Mouse (Mus musculus): ENCODE data around the gene Rpl12. TPM values are rescaled to one million over a fixed set of nuclear protein-coding genes. Genes with fewer than 3 reads are reported as not detected.

Gene Rpl12
- total RNA-seq (2023), result 1,346 TPM

GRCm38 (mm10) chr2:32961192-32961995 is at the start of gene Rpl12, which contains the start of gene Lrsam1:
Rpl12 (plus strand) TSS chr2:32961559.
Lrsam1 (minus strand) TSS chr2:32961614.

GRCm38 (mm10) chr2:32981725-32982271 is 20.4 kb downstream of the Rpl12 start, which contains the start of gene Slc2a8:
Slc2a8 (minus strand) TSS chr2:32982083.

Other genes starting within 250 kb of the Rpl12 start
- 109 TPM for gene Cdk9, start 248.5 kb upstream of the Rpl12 start, total RNA-seq (2023)
- 104 TPM for gene Sh2d3c, start 240.5 kb upstream of the Rpl12 start, total RNA-seq (2023)
- gene 6330409D20Rik, start 220.5 kb upstream of the Rpl12 start, total RNA-seq (2023), result not detected
- gene Tor2a, start 204.3 kb upstream of the Rpl12 start, total RNA-seq (2023), result 30.4 TPM
- not detected for gene Ttc16, start 185.9 kb upstream of the Rpl12 start, total RNA-seq (2023)
- gene Ptrh1, start 185.8 kb upstream of the Rpl12 start, total RNA-seq (2023), result 8.0 TPM
- not detected for gene Cfap157, start 177.1 kb upstream of the Rpl12 start, total RNA-seq (2023)
- 1.8 TPM for gene Stxbp1, start 114.3 kb upstream of the Rpl12 start, total RNA-seq (2023)
- 0.65 TPM for gene Fam129b, start 85.4 kb upstream of the Rpl12 start, total RNA-seq (2023)
- gene Lrsam1, start 55 bp downstream of the Rpl12 start, total RNA-seq (2023), result 9.1 TPM
- gene Slc2a8, start 20.5 kb downstream of the Rpl12 start, total RNA-seq (2023), result 4.1 TPM
- gene Garnl3, start 170.1 kb downstream of the Rpl12 start, total RNA-seq (2023), result 0.41 TPM

Measured in CD4-positive naive resting alpha-beta T cell, adult 57 days (primary cell).